Mouse (Mus musculus) midbrain, embryonic 12.5 days (tissue): ENCODE results near the gene B3gat3. TPM values are rescaled to one million over a fixed set of nuclear protein-coding genes. Genes with fewer than 3 reads are reported as not detected.
A peak's percentile ranks its signal among the peaks of the same experiment; 100 is the strongest.

ENCODE experiments used
- ATAC-seq: fragments of 200-750 bp; cut with Nextera tagmentation; 2 replicates; pipeline ENCODE4 v1.8.0; 2017; ENCODE audit warnings: low read depth, moderate TSS enrichment, moderate library complexity; ENCODE audit not compliant: low FRiP score
- H3K27ac ChIP-seq: fragments of 300-500 bp; sonication (generic); replicated peaks from 2 replicates; pipeline ENCODE4 v1.5.1; 2016; ENCODE audit warnings: mild to moderate bottlenecking
- H3K27me3 ChIP-seq: fragments of 300-500 bp; sonication (generic); 2 replicates; pipeline ENCODE4 v1.6.1; 2016; ENCODE audit warnings: mild to moderate bottlenecking
- H3K36me3 ChIP-seq: fragments of 300-500 bp; sonication (generic); 2 replicates; pipeline ENCODE4 v1.6.1; 2016
- H3K4me1 ChIP-seq: fragments of 300-500 bp; sonication (generic); 2 replicates; pipeline ENCODE4 v1.6.1; 2016
- H3K4me2 ChIP-seq: fragments of 300-500 bp; sonication (generic); replicated peaks from 2 replicates; pipeline ENCODE4 v1.6.1; 2016; ENCODE audit warnings: mild to moderate bottlenecking, moderate library complexity
- H3K4me3 ChIP-seq: fragments of 300-500 bp; sonication (generic); 2 replicates; pipeline ENCODE4 v1.5.1; 2016; ENCODE audit warnings: mild to moderate bottlenecking
- H3K9ac ChIP-seq: fragments of 300-500 bp; sonication (generic); replicated peaks from 2 replicates; pipeline ENCODE4 v1.6.1; 2016; ENCODE audit warnings: mild to moderate bottlenecking, moderate library complexity
- H3K9me3 ChIP-seq: fragments of 300-500 bp; sonication (generic); 2 replicates; pipeline ENCODE4 v1.6.1; 2016; ENCODE audit warnings: mild to moderate bottlenecking
- WGBS: fragments of 180-500 bp; shearing (Covaris S2); methylation state at CpG from one replicate; pipeline ENCODE4 v1.1.7; 2016; 5-methylcytosine and 5-hydroxymethylcytosine counted together
- polyA plus RNA-seq: library from polyadenylated mRNA; unstranded; fragments of >200 nt; fragmentation: Nextera tagmentation; extraction: Ambion mirVana; gene quantifications from 2 replicates; pipeline ENCODE4 v1.2.1, GENCODE M21; 2016

The B3gat3 gene
- polyA plus RNA-seq, 1 experiment from 2014 or later, result 71.9 TPM

- H3K4me3 ChIP-seq, result no peak overlapping the region
- H3K4me2 ChIP-seq, result no peak overlapping the region
- no peak overlapping the region for H3K9ac ChIP-seq
- H3K27ac ChIP-seq, result no peak overlapping the region
- peaks cover 31% of the 10 kb centered on the region for H3K4me1 ChIP-seq
- H3K9me3 ChIP-seq, result no peaks in the 10 kb centered on the region
- no peaks in the 10 kb centered on the region for H3K27me3 ChIP-seq
- H3K36me3 ChIP-seq, result peaks cover 78% of the 10 kb centered on the region
- 93% methylated on average over 7 of the region's 7 CpGs for WGBS
- no peak for ATAC-seq
These were observed 26.8 kb downstream of the B3gat3 start for GRCm38 (mm10) chr19:8946929-8947328.

GRCm38 (mm10) chr19:8950190-8950589, 30.0 kb downstream of the B3gat3 start:
- Histone ChIP-seq H3K4me2 (no peak overlapping the region), H3K4me1 (peaks cover 31% of the 10 kb centered on the region), H3K4me3 (no peak overlapping the region), H3K27me3 (no peaks in the 10 kb centered on the region), H3K9me3 (no peaks in the 10 kb centered on the region), H3K36me3 (peaks cover 74% of the 10 kb centered on the region), H3K9ac (no peak overlapping the region), H3K27ac (no peak overlapping the region)
- WGBS, result 90% methylated on average over 5 of the region's 5 CpGs
- no peak for ATAC-seq

GRCm38 (mm10) chr19:8952241-8952640, 32.1 kb downstream of the B3gat3 start:
- ATAC-seq, result no peak
- H3K27ac ChIP-seq, result peak overlapping the region; percentile 91
- H3K4me2 ChIP-seq, result peak overlapping the region; percentile 94
- 96% methylated on average over 9 of the region's 9 CpGs for WGBS
- H3K4me1 ChIP-seq, result peaks cover 32% of the 10 kb centered on the region
- peaks cover 71% of the 10 kb centered on the region for H3K36me3 ChIP-seq
- H3K27me3 ChIP-seq, result no peaks in the 10 kb centered on the region
- no peaks in the 10 kb centered on the region for H3K9me3 ChIP-seq
- H3K4me3 ChIP-seq, result no peak overlapping the region
- peak overlapping the region; percentile 61; the same call in 1 of the 2 replicates for H3K9ac ChIP-seq

GRCm38 (mm10) chr19:8953135-8954039, 33.2 kb downstream of the B3gat3 start, which contains the start of gene Tut1:
Gene Tut1, plus strand, starts transcription at chr19:8953847.
- Histone ChIP-seq H3K36me3 (peaks cover 68% of the 10 kb centered on the region), H3K4me2 (peak within 1 kb of the TSS; percentile 94), H3K9me3 (no peaks in the 10 kb centered on the region)

GRCm38 (mm10) chr19:8954171-8954570, 34.0 kb downstream of the B3gat3 start:
- 9% methylated on average over 9 of the region's 9 CpGs for WGBS
- no peaks in the 10 kb centered on the region for H3K9me3 ChIP-seq
- H3K27ac ChIP-seq, result peak overlapping the region; percentile 91
- peaks cover 65% of the 10 kb centered on the region for H3K36me3 ChIP-seq
- peak overlapping the region; percentile 63 for H3K9ac ChIP-seq
- H3K4me2 ChIP-seq, result peak overlapping the region; percentile 94
- ATAC-seq, result no peak
- peak overlapping the region; percentile 85 for H3K4me3 ChIP-seq
- peaks cover 32% of the 10 kb centered on the region for H3K4me1 ChIP-seq
- H3K27me3 ChIP-seq, result no peaks in the 10 kb centered on the region

More at GRCm38 (mm10) chr19:8953135-8954039, 33.2 kb downstream of the B3gat3 start, which contains the start of gene Tut1:
- H3K4me1 ChIP-seq, result peaks cover 32% of the 10 kb centered on the region
- peak within 1 kb of the TSS; percentile 91 for H3K27ac ChIP-seq
- H3K4me3 ChIP-seq, result peak within 1 kb of the TSS; percentile 85
- ATAC-seq, result peak; percentile 96
- H3K27me3 ChIP-seq, result no peaks in the 10 kb centered on the region
- peak within 1 kb of the TSS; percentile 63 for H3K9ac ChIP-seq
- 4% methylated on average over 46 of the region's 46 CpGs for WGBS

GRCm38 (mm10) chr19:8962256-8962655, 42.1 kb downstream of the B3gat3 start:
- H3K4me2 ChIP-seq, result no peak overlapping the region
- no peak overlapping the region for H3K4me3 ChIP-seq
- no peak overlapping the region for H3K9ac ChIP-seq
- 90% methylated on average over 2 of the region's 2 CpGs for WGBS
- ATAC-seq, result no peak
- no peaks in the 10 kb centered on the region for H3K9me3 ChIP-seq
- H3K27me3 ChIP-seq, result no peaks in the 10 kb centered on the region
- peaks cover 82% of the 10 kb centered on the region for H3K36me3 ChIP-seq
- H3K27ac ChIP-seq, result no peak overlapping the region
- H3K4me1 ChIP-seq, result peaks cover 10% of the 10 kb centered on the region

- H3K27ac ChIP-seq, result no peak overlapping the region
- H3K4me1 ChIP-seq, result peaks cover 24% of the 10 kb centered on the region
- H3K9me3 ChIP-seq, result no peaks in the 10 kb centered on the region
- ATAC-seq, result no peak
- no peak overlapping the region for H3K4me2 ChIP-seq
- peaks cover 77% of the 10 kb centered on the region for H3K36me3 ChIP-seq
- H3K9ac ChIP-seq, result 0 out of 2 replicates have a peak overlapping the region, but pooled peaks have one; percentile 66
- 88% methylated on average over 11 of the region's 11 CpGs for WGBS
- no peak overlapping the region for H3K4me3 ChIP-seq
- H3K27me3 ChIP-seq, result no peaks in the 10 kb centered on the region
These were observed 44.9 kb downstream of the B3gat3 start for GRCm38 (mm10) chr19:8965075-8965474.

GRCm38 (mm10) chr19:8965771-8966170, 45.6 kb downstream of the B3gat3 start:
- Histone ChIP-seq H3K4me2 (peak overlapping the region; percentile 54), H3K27me3 (no peaks in the 10 kb centered on the region), H3K4me1 (peaks cover 24% of the 10 kb centered on the region), H3K9me3 (no peaks in the 10 kb centered on the region), H3K27ac (peak overlapping the region; percentile 78), H3K36me3 (peaks cover 77% of the 10 kb centered on the region), H3K4me3 (no peak overlapping the region), H3K9ac (peak overlapping the region; percentile 66; the same call in 1 of the 2 replicates)
- WGBS, result 89% methylated on average over 8 of the region's 8 CpGs
- ATAC-seq, result no peak

- Histone ChIP-seq H3K9ac (peak overlapping the region; percentile 66), H3K4me3 (peak overlapping the region; percentile 63), H3K4me1 (peaks cover 24% of the 10 kb centered on the region), H3K4me2 (peak overlapping the region; percentile 54), H3K27me3 (no peaks in the 10 kb centered on the region), H3K27ac (peak overlapping the region; percentile 78), H3K9me3 (no peaks in the 10 kb centered on the region), H3K36me3 (peaks cover 77% of the 10 kb centered on the region)
- 52% methylated on average over 5 of the region's 5 CpGs for whole genome bisulfite sequencing
- no peak for ATAC-seq
These were observed 46.0 kb downstream of the B3gat3 start for GRCm38 (mm10) chr19:8966198-8966589.

GRCm38 (mm10) chr19:8966590-8967372, 46.6 kb downstream of the B3gat3 start, which contains the start of gene Eef1g:
Gene Eef1g, plus strand, starts transcription at chr19:8967041.
- peak; percentile 99 for ATAC-seq
- peak within 1 kb of the TSS; percentile 85 for H3K27ac ChIP-seq
- peaks cover 24% of the 10 kb centered on the region for H3K4me1 ChIP-seq
- no peaks in the 10 kb centered on the region for H3K27me3 ChIP-seq
- under 1% methylated on average over 52 of the region's 52 CpGs for WGBS
- peak within 1 kb of the TSS; percentile 80 for H3K4me2 ChIP-seq
- peaks cover 77% of the 10 kb centered on the region for H3K36me3 ChIP-seq
- peak within 1 kb of the TSS; percentile 84 for H3K9ac ChIP-seq
- no peaks in the 10 kb centered on the region for H3K9me3 ChIP-seq
- H3K4me3 ChIP-seq, result peak within 1 kb of the TSS; percentile 63

GRCm38 (mm10) chr19:8967373-8967743, 47.2 kb downstream of the B3gat3 start:
- peak overlapping the region; percentile 84 for H3K9ac ChIP-seq
- H3K27me3 ChIP-seq, result no peaks in the 10 kb centered on the region
- peaks cover 77% of the 10 kb centered on the region for H3K36me3 ChIP-seq
- WGBS, result under 1% methylated on average over 8 of the region's 8 CpGs
- peaks cover 24% of the 10 kb centered on the region for H3K4me1 ChIP-seq
- H3K27ac ChIP-seq, result peak overlapping the region; percentile 85
- no peak; the same call in 1 of the 2 replicates for ATAC-seq
- H3K9me3 ChIP-seq, result no peaks in the 10 kb centered on the region
- peak overlapping the region; percentile 63 for H3K4me3 ChIP-seq
- H3K4me2 ChIP-seq, result peak overlapping the region; percentile 80
